Mouse (Mus musculus) embryonic fibroblast, embryonic 13.5 days (primary cell): Measurements from ENCODE around the gene Zc3h15.

Experiments used
- CTCF ChIP-seq: IDR thresholded peaks from 2 replicates; pipeline ENCODE4 v1.5.1; 2011; ENCODE audit warnings: mild to moderate bottlenecking, control low read depth, low read length, moderate library complexity, borderline replicate concordance; ENCODE audit not compliant: insufficient read depth
- POLR2A ChIP-seq: IDR thresholded peaks from 2 replicates; pipeline ENCODE4 v1.6.1; 2011; ENCODE audit warnings: low read depth, mild to moderate bottlenecking, control low read depth, low read length, moderate library complexity

GRCm38 (mm10) chr2:83700667-83701066, 56.4 kb downstream of the Zc3h15 start:
- TF ChIP-seq CTCF (no peak), POLR2A (no peak)
